Mouse (Mus musculus) NIH3T3 (cell line): ENCODE data around the gene Zfp991.
"Not testable (repeated sequence)": the region's sequence is repeated elsewhere in the genome, so short reads cannot be mapped to it uniquely, and the experiment has no call there.

ENCODE experiments used
- DNase-seq: peaks from one replicate; pipeline ENCODE4 v3.0.0-alpha.2; 2012; ENCODE audit warnings: low read depth

Gene Zfp991

DNA sequence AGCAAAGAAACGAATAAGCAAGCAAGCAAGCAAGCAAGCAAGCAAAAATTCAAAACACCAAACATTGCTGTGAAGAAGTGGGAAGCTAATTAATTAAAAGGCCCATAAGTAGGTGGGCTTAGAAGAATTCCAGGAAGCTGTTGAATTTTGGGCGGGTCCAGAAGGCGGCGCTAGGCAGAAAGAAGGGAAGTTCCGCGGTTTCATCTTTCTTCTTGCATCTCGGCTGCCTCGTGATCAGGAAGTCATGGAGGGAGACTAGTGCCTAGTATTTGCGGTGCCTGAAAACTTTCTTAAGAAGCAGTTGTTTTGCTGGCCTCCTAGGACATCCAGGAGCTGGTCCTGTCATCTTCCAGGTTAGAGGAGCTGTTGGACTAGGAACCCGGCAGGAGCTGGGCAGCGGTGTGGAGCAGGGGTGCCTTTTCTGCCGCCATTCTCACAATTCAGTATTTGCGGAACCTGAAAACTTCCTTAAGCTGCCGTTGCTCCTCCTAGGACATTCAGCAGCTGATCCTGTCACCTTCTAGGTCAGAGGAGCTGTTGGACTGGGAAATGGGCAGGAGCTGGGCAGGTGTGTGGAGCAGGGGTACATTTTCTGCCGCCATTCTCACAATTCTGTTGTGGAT, at the start of gene Zfp991:
TSS of gene Zfp991 (plus strand) at position 202 of the 623 bp plus-strand sequence.
- DNase-seq, result not testable (repeated sequence)

DNA sequence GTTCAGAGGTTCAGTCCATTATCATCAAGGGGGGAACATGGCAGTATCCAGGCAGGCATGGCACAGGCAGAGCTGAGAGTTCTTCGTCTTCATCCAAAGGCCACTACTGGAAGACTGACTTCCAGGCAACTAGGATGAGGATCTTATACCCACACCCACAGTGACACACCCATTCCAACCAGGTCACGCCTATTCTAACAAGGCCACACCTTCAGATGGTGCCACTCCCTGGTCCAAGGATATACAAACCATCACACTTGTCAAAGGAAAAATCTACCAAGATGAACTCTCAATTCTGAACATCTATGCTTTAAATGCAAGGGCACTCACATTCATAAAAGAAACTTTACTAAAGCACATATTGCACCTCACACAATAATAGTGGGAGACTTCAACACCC, 36.2 kb upstream of the Zfp991 start:
- not testable (repeated sequence) for DNase-seq

- not testable (repeated sequence) for DNase-seq
Measured at GRCm38 (mm10) chr4:147101666-147102626, 29.9 kb upstream of the Zfp991 start.

GRCm38 (mm10) chr4:147103814-147104213, 28.0 kb upstream of the Zfp991 start:
- not testable (repeated sequence) for DNase-seq

DNA sequence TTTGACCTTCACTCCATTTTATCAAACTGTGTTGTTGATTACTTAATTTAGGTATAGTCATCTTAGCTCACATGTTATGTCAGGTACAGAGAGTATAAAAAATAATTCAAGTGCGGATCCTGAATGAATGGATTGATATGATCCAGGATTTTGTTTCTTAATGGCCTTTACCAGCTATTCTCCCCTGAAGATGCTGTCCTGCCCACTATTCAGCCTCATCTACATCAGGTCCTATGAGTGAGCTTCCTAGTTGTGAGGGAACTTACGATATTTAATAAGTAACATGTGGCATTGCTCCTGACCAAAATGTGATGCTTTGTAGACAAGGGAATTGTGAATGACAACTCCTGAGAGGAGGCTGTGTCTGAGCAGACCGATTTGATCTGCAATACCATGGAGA, 14.0 kb upstream of the Zfp991 start:
- not testable (repeated sequence) for DNase-seq

GRCm38 (mm10) chr4:147122286-147122685, 9.6 kb upstream of the Zfp991 start:
- not testable (repeated sequence) for DNase-seq

DNA sequence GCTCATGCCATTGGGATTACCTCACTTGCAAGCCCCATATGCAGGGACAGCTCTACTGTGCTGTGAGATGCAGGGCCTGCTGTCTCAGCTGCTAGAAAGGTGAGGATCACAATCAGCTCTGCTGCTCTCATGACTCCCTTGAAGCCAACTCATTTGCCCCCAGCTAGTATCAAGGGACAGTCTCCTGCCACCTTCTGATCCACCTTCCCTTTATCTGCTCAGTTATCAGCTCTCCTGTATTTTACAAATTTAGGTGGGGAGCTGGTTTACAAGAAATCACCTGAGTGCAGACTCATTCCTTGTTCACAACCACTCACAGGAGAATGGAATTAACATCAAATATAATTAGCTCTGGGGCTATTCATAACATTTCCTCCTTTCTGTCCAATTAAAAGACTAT, 8.0 kb upstream of the Zfp991 start:
- DNase-seq, result not testable (repeated sequence)

- DNase-seq, result not testable (repeated sequence)
Measured at GRCm38 (mm10) chr4:147124400-147125306, 7.2 kb upstream of the Zfp991 start.

DNA sequence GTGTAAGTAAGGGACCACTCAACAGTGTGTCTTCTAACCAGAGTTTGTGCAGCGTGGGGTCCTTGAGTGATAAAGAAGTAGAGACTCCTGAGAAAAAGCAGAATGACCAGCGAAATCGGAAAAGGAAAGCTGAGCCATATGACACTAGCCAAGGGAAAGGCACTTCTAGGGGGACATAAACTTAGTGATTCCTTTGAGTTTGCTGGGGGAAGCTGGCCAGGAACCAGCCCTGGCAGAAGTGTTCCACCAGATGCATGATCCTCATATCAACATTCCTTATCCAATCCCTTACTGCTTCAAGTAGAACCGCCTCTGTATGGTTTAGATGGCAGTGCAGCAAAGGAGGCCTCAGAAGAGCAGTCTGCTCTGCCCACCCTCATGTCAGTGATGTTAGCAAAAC, 6.5 kb upstream of the Zfp991 start:
- DNase-seq, result not testable (repeated sequence)

- not testable (repeated sequence) for DNase-seq
Measured at GRCm38 (mm10) chr4:147125870-147126269, 6.0 kb upstream of the Zfp991 start.

DNA sequence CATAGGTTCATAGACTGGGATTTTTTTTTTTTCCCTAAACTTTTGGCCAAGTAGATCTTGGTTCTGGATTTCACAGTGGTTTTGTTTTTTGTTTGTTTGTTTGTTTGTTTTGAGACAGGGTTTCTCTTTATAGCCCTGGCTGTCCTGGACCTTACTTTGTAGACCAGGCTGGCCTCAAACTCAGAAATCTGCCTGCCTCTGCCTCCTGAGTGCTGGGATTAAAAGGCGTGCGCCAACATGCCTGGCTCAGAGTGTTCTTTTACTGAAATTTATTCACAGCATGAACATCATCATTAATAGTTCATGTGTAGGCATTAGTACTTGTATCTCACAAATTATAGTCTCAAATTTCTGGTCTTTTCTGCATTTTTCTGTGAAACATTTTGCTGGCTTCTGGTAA, 5.4 kb upstream of the Zfp991 start:
- DNase-seq, result not testable (repeated sequence)

DNA sequence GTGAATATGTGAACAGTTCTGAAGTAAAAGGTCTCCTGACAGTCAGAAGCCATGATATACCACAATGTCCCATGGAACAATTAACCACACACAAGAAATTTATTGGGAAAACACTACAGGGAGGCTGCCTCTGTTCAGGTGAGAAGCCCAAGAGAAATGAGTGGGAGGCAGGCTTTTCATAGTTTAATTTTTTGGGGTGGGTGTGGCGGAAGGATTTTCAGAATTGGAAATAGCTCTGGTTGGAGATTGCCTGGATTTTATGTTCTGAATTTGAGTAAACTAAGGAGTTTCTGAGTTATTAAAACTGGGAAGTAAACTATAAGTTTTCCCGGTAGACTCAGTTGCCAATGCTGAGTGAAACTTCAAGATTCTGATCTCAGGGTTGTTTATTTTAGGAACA, 4.7 kb upstream of the Zfp991 start:
- DNase-seq, result peak; percentile 11

DNA sequence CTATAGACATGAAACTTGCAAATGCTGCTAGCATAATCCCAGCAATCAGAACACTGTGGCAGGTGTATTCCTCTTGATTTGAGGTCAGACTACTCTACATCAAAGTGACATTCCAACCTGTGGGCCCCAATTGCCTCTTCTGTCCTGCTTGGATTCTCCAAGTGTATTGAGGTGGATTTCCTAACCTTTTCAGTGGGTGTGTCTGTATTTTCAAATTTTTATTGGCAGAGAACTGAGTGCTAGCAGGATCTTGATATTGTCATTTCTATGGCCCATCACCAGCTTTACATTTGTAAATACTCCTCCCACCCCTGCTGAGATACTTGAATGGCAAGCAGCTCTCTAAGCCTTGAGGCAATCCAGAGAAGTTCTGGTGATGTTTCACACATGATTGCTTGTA, 3.7 kb upstream of the Zfp991 start:
- DNase-seq, result not testable (repeated sequence)

GRCm38 (mm10) chr4:147133596-147133995, 1.8 kb downstream of the Zfp991 start:
- DNase-seq, result not testable (repeated sequence)

DNA sequence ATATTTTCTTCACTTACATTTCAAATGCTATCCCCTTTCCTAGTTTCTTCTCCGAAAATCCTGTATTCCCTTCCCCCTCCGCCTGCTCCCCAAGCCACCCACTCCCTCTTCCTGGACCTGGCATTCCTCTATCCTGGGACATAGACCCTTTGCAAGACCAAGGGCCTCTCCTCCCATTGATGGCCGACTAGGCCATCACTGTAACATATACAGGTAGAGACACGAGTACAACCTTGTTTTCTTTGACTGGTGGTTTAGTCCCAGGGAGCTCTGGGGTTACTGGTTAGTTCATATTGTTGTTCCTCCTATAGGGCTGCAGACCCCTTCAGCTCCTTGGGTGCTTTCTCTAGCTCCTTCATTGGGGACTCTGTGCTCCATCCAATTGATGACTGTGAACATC, 9.9 kb downstream of the Zfp991 start:
- DNase-seq, result not testable (repeated sequence)

GRCm38 (mm10) chr4:147165282-147165681, 33.4 kb downstream of the Zfp991 start:
- not testable (repeated sequence) for DNase-seq

GRCm38 (mm10) chr4:147170547-147170946, 38.7 kb downstream of the Zfp991 start:
- DNase-seq, result not testable (repeated sequence)

- DNase-seq, result not testable (repeated sequence)
Measured at GRCm38 (mm10) chr4:147171557-147171956, 39.7 kb downstream of the Zfp991 start.

GRCm38 (mm10) chr4:147176279-147176880, 44.5 kb downstream of the Zfp991 start:
- not testable (repeated sequence) for DNase-seq

DNA sequence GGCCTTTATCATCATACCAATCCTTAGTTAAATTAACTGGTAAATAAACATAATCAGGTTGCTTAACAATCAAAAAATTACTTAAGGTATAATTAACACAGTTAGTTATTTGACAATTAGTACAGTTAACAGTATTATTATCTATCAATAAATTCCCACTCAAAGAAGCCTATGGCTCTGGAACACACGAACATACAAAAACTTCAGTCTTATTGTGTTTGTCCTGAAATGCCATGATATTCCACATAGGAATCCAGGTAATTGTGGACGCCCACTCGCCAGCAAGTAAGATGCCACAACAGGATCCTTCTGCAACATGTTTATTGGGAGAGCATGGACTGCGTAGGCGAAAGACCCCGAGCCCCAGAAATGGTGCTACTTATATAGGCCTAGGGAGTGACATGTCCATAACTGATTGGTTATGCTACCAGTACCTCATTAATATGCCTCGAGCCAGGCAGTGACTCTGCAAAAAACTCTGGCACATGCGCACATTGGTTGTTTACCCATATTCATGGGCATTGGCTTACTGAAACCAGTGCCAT, 49.4 kb downstream of the Zfp991 start:
- not testable (repeated sequence) for DNase-seq
